Mouse (Mus musculus) ES-E14 (cell line): ENCODE data around the gene Lancl2.

Experiments used
- CHD2 ChIP-seq: IDR thresholded peaks from 2 replicates; pipeline ENCODE4 v1.6.1; 2014; ENCODE audit warnings: mild to moderate bottlenecking, low read depth, low read length, inconsistent platforms
- HCFC1 ChIP-seq: IDR thresholded peaks from 2 replicates; pipeline ENCODE4 v1.6.1; 2012; ENCODE audit warnings: low read length, inconsistent platforms, borderline replicate concordance; ENCODE audit not compliant: insufficient read depth
- ZC3H11A ChIP-seq: IDR thresholded peaks from 2 replicates; pipeline ENCODE4 v1.6.1; 2012; ENCODE audit warnings: low read depth, mild to moderate bottlenecking, inconsistent platforms, low read length, borderline replicate concordance
- ZNF384 ChIP-seq: IDR thresholded peaks from 2 replicates; pipeline ENCODE4 v1.6.1; 2012; ENCODE audit warnings: low read depth, low read length, inconsistent platforms

GRCm38 (mm10) chr6:57768948-57769525 lies 66.7 kb downstream of the Lancl2 start:
- TF ChIP-seq ZC3H11A, result no peak
- TF ChIP-seq HCFC1, result no peak
- no peak for TF ChIP-seq ZNF384
- no peak for TF ChIP-seq CHD2
